Mouse (Mus musculus): Measurements from ENCODE around the gene Gsta2.
"Not testable (repeated sequence)": the region's sequence is repeated elsewhere in the genome, so short reads cannot be mapped to it uniquely, and the experiment has no call there.

Gsta2 gene

GRCm38 (mm10) chr9:78365850-78366544 lies 10.4 kb upstream of the Gsta2 start:
- DNase-seq (ENCODE audit: low spot score), result no peak

GRCm38 (mm10) chr9:78364701-78365100 lies 9.1 kb upstream of the Gsta2 start:
- no peak for DNase-seq (ENCODE audit: low spot score)

GRCm38 (mm10) chr9:78363374-78363773 lies 7.8 kb upstream of the Gsta2 start:
- no peak for DNase-seq (ENCODE audit: low spot score)

GRCm38 (mm10) chr9:78360484-78360872 lies 4.9 kb upstream of the Gsta2 start:
- DNase-seq (ENCODE audit: low spot score), result no peak

- DNase-seq (ENCODE audit: low spot score), result no peak
Measured at GRCm38 (mm10) chr9:78359750-78360483, 4.3 kb upstream of the Gsta2 start.

GRCm38 (mm10) chr9:78358053-78358452 lies 2.5 kb upstream of the Gsta2 start:
- peak; percentile 59 for DNase-seq (ENCODE audit: low spot score)

GRCm38 (mm10) chr9:78354665-78355578 lies 666 bp downstream of the Gsta2 start:
- DNase-seq (ENCODE audit: low spot score), result no peak

GRCm38 (mm10) chr9:78351504-78352220 lies 3.9 kb downstream of the Gsta2 start:
- no peak for DNase-seq (ENCODE audit: low spot score)

GRCm38 (mm10) chr9:78350007-78350406 lies 5.6 kb downstream of the Gsta2 start:
- DNase-seq (ENCODE audit: low spot score), result not testable (repeated sequence)

- DNase-seq (ENCODE audit: low spot score), result not testable (repeated sequence)
Measured at GRCm38 (mm10) chr9:78349141-78349540, 6.4 kb downstream of the Gsta2 start.

GRCm38 (mm10) chr9:78348206-78349004 lies 7.2 kb downstream of the Gsta2 start:
- not testable (repeated sequence) for DNase-seq (ENCODE audit: low spot score)

GRCm38 (mm10) chr9:78347004-78347403 lies 8.6 kb downstream of the Gsta2 start:
- DNase-seq (ENCODE audit: low spot score), result no peak

GRCm38 (mm10) chr9:78345235-78345634 lies 10.4 kb downstream of the Gsta2 start:
- DNase-seq (ENCODE audit: low spot score), result not testable (repeated sequence)

GRCm38 (mm10) chr9:78343055-78343454 lies 12.5 kb downstream of the Gsta2 start:
- not testable (repeated sequence) for DNase-seq (ENCODE audit: low spot score)

GRCm38 (mm10) chr9:78342494-78342893 lies 13.1 kb downstream of the Gsta2 start:
- DNase-seq (ENCODE audit: low spot score), result not testable (repeated sequence)

GRCm38 (mm10) chr9:78340324-78340723 lies 15.3 kb downstream of the Gsta2 start:
- DNase-seq (ENCODE audit: low spot score), result peak; percentile 43

GRCm38 (mm10) chr9:78337050-78337449 lies 18.5 kb downstream of the Gsta2 start:
- DNase-seq (ENCODE audit: low spot score), result not testable (repeated sequence)

GRCm38 (mm10) chr9:78327289-78327688 lies 28.3 kb downstream of the Gsta2 start, which contains the start of gene Omt2b:
Gene Omt2b (plus strand): TSS chr9:78327589.
- DNase-seq (ENCODE audit: low spot score), result not testable (repeated sequence)

GRCm38 (mm10) chr9:78319499-78319898 lies 36.1 kb downstream of the Gsta2 start:
- no peak for DNase-seq (ENCODE audit: low spot score)

- DNase-seq (ENCODE audit: low spot score), result no peak
Measured at GRCm38 (mm10) chr9:78314696-78315095, 40.9 kb downstream of the Gsta2 start, which contains the start of gene Omt2a. Gene Omt2a (minus strand): TSS chr9:78314796.

GRCm38 (mm10) chr9:78308122-78308521 lies 47.5 kb downstream of the Gsta2 start:
- not testable (repeated sequence) for DNase-seq (ENCODE audit: low spot score)
